Mouse (Mus musculus): ENCODE results near the gene Kmt2b. TPM values are rescaled to one million over a fixed set of nuclear protein-coding genes. Genes with fewer than 3 reads are reported as not detected.

Gene Kmt2b
- total RNA-seq, 2 experiments from 2014 or later: 8.0 to 60.9 TPM

DNA sequence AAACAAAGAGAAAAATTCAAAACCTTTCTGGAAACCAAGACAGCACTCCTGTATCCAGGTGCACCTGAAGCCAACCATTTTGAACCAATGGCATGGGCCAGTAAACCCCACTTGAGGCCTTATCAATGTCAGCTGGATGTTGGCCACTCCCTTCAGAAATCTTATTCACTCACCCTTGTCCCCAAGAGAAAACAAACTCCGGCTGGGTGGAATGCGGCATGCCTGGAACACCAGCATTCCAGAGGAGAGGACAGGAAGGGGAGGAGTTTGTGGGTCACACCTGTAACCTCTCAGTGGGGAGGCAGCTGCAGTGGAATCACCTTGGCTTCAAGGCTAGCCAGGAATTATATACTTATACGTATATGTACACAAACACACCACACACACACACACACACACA lies 14.1 kb upstream of the Kmt2b start:
- ATAC-seq (ENCODE audit: poor library complexity, severe bottlenecking): no peak

GRCm38 (mm10) chr7:30600651-30601050 lies 12.1 kb upstream of the Kmt2b start:
- ATAC-seq (ENCODE audit: poor library complexity, severe bottlenecking): no peak

- peak; percentile 97 for ATAC-seq (ENCODE audit: poor library complexity, severe bottlenecking)
Measured at GRCm38 (mm10) chr7:30599933-30600353, 11.4 kb upstream of the Kmt2b start.

DNA sequence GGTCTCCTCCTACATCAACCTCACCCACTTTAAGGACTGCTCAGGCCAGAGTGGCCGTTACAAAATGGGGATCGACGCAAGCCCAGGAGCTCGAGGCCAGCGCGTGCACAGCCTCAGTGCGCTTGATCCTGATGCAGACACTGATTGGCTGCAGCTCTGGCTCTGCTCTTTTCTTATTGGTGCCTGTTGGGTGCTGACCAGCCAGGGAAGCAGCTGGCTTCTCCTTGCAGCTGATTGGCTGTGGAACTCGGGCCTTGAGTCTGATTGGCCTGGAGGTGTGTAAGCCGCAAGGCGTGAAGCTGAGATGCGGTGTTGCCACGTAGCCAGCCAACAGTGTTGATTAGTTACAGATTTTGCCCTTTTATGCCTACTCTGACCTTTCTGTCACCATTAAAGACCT lies 10.3 kb upstream of the Kmt2b start, which contains the start of gene Zbtb32:
Zbtb32 (minus strand) TSS at position 124 of the 400 bp plus-strand sequence.
- ATAC-seq (ENCODE audit: poor library complexity, severe bottlenecking): no peak

DNA sequence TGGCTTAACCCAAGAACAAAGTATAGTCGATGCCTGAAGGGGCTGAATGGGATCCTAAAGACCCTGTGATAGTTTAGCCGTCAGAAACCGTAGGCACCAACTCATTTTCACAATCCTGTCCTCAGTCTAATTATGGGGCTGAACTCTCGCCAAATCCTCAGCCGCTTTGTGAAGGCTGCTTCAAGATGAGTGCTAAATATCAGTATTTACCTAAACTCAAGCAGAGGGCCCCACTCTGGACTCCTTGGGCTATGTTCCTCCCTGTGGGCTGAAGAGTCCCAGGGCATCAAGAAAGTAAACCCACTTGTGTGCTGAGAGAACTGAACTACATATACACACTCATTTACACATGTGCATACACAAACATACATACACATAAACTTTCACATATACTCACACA lies 8.3 kb upstream of the Kmt2b start:
- no peak for ATAC-seq (ENCODE audit: poor library complexity, severe bottlenecking)

- no peak for ATAC-seq (ENCODE audit: poor library complexity, severe bottlenecking)
Measured at GRCm38 (mm10) chr7:30596093-30596492, 7.6 kb upstream of the Kmt2b start.

DNA sequence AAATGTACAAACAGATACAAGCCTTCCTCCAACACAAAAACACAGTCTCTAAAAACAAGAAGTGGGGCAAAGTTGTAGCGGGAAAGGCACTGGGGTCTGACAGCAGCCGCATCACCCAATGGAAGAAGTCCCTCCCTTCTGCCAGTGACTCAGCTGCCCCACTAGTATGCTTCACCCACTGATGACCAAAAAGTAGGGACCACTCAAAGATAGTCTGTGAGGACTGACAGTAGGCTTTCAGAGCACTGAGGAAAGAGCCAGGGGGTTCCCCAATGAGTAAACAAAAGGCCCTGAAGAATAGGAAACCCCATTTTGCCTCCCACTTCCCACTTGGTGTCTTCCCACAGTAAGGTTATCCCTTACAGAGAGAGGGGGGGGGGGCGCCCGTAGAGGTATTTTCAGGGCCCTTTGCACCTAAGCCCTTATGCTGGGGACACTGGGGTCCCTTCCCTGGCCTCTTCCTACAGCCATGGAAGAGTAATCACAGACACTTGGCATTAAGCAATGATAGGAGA lies 6.0 kb upstream of the Kmt2b start:
- ATAC-seq (ENCODE audit: poor library complexity, severe bottlenecking): peak; percentile 25; the same call in 1 of the 2 replicates

DNA sequence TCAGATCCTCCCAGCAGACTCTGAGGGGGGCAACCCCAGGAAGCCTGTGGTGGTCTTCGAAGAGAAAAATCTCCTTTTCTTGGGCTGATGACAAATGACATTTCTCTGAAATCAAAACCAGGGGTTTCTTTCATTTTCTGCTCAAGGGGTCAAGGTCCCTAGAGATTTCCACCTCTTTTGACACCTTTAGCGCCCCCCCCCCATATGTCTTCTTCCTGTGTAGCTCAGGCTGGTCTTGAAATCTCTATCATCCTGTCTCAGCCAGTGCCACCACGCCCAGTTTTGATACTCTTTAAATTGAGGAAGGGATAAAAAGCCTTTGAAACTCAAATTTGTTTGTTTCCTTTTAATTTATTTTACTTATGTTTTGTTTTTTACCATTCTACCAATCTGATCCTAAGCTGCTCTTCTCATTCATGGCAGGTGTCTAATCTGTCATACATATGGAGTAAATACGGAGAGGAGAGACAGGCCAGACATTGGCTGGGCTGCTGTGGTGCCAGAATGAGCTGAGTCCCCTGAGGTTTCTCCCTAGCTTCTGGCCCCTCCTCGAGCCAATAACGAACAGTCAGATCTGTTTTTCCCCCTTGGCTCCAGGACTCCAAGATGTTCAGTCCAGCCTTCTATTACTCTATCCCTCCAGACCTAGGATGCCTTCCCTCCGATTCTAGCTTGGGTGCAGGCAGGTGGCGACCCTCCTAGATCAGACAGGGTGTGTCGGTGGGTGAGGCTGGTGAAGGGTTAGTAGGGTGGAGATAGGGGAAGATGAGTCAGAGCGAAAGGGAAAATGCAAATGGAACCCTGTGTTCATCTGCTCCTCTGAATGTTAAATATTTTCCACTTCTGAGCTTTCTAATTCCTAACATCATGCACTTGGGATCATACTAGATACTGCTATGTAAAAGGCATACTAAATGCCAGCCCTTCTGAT lies 5.3 kb upstream of the Kmt2b start:
- ATAC-seq (ENCODE audit: poor library complexity, severe bottlenecking): no peak

- ATAC-seq (ENCODE audit: poor library complexity, severe bottlenecking): no peak
Measured at GRCm38 (mm10) chr7:30592772-30593423, 4.4 kb upstream of the Kmt2b start.

DNA sequence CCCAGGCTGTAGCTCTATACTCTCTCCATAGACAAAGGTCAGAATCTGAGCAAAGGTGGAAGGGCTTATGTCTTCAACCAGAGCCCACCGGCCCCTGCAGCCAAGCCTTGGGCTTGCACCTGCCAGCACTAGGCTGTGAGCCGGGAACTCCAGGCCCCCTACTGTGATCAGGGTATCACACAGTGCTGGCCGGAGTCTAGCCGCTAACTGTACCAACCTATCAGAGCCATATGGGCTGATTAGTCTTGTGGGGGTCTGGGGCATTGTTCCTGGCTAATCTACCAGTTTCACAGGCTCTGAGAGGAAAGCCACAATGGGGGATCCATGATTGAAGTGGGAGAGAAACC lies 3.1 kb upstream of the Kmt2b start:
- ATAC-seq (ENCODE audit: poor library complexity, severe bottlenecking): no peak

- ATAC-seq (ENCODE audit: poor library complexity, severe bottlenecking): no peak
Measured at GRCm38 (mm10) chr7:30590927-30591604, 2.5 kb upstream of the Kmt2b start.

DNA sequence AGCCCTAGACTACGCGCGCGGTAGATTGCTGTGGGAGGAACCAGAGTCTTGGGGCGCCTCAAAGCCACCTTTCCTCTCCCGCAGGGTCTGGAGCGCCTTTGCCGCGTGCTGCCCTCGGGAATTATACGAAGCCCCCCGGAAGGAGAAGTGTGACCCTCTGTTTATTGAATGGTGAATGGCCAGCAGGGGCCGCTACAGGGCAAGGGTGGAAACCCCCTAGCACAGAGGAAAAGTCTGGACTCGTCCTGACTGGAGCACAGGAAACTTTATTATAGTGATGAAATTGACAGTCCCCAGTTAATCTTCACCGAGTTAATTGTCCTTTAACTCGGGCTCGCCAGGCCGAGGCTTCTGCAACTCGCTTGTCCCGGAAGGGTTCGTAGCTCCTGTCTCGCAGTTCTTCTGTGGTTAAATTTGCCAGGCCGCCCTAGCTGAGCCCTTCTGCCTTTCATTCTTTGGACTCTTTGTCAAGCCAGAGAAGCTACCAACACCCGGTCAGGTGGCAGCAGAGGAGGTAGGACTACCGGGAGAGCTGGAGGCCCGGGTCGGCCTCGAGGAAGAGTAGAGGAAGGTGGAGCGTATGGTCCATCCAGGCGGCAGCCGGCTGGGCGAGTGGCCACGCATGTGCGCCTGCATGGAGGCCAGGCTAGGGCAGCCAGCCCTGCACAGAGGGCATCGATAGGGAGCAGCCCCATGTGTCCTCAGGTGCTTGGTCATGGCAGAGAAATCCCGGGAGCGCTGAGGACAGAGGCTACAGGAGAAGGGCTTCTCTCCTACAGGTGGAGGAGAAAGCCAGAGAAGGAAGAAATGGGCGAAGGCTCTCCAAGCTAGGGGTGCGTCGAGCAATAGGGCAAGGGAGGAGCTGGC lies 1.1 kb upstream of the Kmt2b start:
- ATAC-seq (ENCODE audit: poor library complexity, severe bottlenecking): peak; percentile 51

GRCm38 (mm10) chr7:30587842-30588667 lies 471 bp downstream of the Kmt2b start:
- ATAC-seq (ENCODE audit: poor library complexity, severe bottlenecking): no peak

DNA sequence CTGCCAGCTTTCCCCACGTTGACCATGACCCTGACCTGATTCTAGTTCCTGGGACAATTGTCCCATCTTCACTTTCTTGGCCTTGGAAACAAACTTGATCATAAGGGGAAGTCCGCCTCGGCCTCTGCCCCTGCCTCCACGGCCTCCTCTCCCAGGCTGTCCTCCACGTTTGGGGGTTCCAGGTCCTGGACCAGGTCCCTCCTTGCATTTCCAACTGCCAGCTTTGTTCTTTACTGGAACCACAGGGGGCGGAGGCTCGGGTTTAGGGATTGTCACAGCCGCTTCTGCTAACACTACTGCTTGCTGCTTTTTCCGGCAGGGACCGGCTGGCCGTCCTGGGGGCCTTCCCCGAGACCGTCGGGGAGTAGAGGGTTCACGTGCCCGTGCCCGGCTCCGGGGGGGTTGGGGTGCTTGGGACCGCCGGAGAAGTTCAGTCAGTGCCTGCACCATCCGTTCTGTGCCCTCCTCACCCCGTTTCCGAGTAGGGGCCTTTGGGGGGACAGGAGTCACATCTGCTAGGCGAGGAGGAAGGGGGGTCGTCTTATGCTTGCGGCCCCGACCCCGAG lies 2.0 kb downstream of the Kmt2b start:
- no peak for ATAC-seq (ENCODE audit: poor library complexity, severe bottlenecking)

GRCm38 (mm10) chr7:30585170-30585569 lies 3.4 kb downstream of the Kmt2b start:
- no peak for ATAC-seq (ENCODE audit: poor library complexity, severe bottlenecking)

DNA sequence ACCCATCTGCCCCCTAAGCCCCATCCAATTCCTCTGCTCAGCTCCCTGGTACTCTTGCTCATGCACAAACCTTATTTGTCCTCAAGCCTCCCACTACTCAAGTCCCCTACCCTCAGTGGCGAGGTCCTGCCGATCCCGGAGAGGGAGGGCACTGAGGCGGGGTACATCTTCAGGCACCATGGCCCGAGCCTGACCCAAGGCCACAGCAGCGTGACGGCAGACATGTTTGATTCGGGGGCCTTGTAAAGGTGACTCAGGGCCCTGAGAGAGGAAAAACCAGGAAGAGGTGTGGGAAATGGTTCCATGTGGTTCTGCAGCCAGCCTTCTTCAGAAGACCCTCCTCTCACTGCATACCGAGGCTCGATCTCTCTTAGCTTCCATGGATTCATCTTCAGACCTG lies 4.2 kb downstream of the Kmt2b start:
- ATAC-seq (ENCODE audit: poor library complexity, severe bottlenecking): no peak

- no peak for ATAC-seq (ENCODE audit: poor library complexity, severe bottlenecking)
Measured at GRCm38 (mm10) chr7:30581547-30581946, 7.0 kb downstream of the Kmt2b start.

DNA sequence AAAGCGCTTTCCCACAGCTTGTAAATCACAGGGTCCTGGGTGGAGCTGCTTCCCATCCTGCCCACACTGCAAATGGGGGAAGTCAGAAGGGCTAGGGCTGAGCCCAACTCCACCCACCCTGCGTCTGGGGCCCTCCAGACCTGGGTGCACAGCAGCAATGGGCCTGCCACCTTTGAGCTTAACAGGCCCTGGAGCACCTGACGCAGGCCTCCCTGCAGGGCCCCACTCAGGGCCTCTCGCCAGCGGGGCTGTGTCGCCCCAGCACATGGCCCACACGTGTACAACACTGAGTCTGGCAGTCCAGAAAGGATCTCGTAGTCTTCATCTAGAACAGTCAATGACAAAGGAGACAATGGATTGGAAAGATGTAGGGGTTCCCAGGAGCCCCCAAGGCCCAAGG lies 8.6 kb downstream of the Kmt2b start:
- no peak for ATAC-seq (ENCODE audit: poor library complexity, severe bottlenecking)

GRCm38 (mm10) chr7:30572969-30573368 lies 15.6 kb downstream of the Kmt2b start:
- ATAC-seq (ENCODE audit: poor library complexity, severe bottlenecking): peak; percentile 24

All from megakaryocyte, adult 5-6 weeks (primary cell).